Mouse (Mus musculus) ES-CJ7 (cell line): ENCODE results near the gene Dnaic1.

Experiments
- DNase-seq: peaks from one replicate; pipeline ENCODE4 v3.0.0; 2011; ENCODE audit warnings: low read depth, low spot score

Gene Dnaic1

GRCm38 (mm10) chr4:41568682-41569410 lies 729 bp upstream of the Dnaic1 start:
- DNase-seq = no peak

DNA sequence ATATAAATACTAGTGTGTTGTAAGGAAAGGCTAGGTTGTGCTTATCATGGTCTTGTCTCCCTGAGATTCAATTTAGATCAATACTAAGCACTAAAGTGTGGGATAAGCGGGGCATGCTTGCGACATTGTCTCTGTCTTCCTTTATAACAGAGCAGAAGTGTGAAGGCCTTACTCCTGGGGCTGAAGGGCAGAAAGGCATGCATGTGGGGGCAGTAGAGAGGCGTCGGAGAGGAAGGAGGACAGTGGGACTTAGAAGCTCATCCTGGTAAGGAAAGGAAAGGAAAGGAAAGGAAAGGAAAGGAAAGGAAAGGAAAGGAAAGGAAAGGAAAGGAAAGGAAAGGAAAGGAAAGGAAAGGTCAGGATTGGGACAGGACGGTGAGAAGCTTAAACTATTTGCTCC lies 1.9 kb downstream of the Dnaic1 start:
- DNase-seq = no peak

- no peak for DNase-seq
These were observed 3.9 kb downstream of the Dnaic1 start for GRCm38 (mm10) chr4:41573492-41573891.

DNA sequence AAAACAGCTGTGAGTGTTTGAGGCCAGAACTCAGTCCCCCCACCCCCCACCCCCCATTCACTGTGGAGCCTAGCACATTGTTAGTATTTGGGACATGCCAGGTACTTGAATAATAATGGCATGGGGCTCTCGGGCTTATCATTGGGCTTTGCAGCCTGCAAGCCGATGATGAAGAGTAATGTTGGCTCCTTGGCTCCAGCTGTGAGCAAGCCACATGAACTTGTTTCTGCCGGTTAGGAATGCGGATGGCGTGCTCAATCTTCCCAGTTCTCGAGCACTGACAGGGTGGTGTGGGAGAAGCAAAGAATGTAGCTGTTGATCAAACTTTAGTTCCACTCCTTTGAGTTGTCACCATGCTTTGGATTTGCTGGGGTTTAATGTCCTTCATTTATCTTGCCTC lies 6.3 kb downstream of the Dnaic1 start:
- DNase-seq = no peak

DNA sequence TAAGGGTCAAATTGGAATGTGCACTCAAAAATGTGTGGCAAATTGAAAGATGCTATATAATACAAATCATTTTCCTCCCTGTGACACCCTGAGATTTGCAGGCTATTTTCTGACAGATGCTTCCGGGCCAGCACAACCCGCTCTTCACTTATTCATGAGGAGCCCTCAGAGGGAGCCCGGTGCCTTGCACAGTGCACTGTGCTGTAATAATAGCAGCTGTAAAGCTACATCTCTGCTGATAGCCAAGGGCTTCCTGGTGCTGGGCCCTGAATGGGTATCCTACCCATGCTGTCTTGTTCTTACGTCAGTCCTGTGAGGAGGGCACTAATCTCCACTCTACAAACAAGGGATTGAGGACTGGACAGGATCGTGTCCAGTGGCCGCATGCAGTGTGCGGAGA lies 13.8 kb downstream of the Dnaic1 start:
- no peak for DNase-seq

- no peak for DNase-seq
These were observed 33.2 kb downstream of the Dnaic1 start for GRCm38 (mm10) chr4:41602818-41603217.

DNA sequence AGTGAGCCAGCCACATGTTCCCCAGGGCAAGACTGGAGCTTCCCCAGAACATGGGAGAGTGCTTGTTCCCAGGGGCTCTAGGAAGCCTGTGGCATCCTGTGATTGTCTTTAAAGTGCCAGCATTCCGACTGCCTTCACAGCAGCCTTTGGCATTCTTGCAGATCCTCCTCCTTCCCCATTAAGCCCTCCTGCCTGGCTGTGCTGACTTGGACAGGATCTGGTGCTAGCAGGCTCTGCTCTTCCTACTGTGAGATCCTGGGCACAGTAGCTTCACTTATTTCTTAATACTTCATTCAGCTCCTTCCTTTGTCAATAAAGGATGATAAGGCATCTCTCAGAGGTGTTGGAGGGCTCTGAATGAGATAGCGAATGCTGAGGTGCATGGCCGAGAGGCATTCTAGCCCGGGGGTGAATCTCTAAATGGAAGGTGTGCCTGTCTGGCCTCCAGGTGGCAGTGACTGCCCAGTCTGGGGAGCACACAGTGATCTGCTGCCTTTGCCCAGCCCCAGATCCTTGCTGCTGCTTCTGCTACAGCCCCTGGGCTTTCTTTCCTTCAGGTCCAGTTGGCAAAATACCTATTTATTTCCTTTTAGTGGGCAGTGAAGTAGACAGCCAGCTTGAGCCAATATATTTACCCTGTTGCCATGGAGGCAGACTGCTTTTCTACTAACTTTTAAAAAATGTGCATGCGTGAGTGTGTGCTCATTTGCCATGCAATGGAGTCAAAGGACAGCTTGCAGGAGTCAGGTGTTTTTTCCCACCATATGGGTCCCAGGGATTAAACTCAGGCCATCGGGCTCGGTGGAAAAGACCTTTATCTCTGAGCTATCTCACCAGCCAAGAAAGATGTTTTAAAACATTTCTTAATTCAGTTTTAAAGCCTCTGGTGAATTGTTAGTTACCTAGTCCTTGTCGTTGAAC lies 35.2 kb downstream of the Dnaic1 start:
- peak; percentile 45 for DNase-seq

DNA sequence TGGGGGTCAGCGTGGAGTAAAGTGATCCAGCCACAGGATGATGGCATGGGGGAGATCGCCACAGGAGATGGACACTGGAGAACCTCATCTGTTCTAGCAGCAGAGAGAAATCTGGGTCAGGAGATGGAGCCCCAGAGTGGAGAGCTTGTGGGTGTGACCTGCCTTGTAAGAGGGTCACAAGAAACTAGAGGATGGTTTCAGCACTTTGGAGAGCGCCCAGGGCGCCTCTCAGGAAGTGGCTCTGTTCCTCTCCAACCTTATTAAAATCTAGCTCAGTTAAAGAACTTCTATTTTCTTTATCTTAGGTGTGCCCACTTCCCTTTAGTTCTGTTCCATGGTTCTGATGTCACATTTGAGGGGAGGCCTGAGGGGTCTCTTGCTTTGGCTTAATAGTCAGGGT lies 37.2 kb downstream of the Dnaic1 start:
- peak; percentile 54 for DNase-seq

- DNase-seq = peak; percentile 19
These were observed 40.4 kb downstream of the Dnaic1 start for GRCm38 (mm10) chr4:41609681-41610593.

- no peak for DNase-seq
These were observed 41.0 kb downstream of the Dnaic1 start for GRCm38 (mm10) chr4:41610594-41610980.

- DNase-seq = no peak
These were observed 42.6 kb downstream of the Dnaic1 start for GRCm38 (mm10) chr4:41612166-41612565.

DNA sequence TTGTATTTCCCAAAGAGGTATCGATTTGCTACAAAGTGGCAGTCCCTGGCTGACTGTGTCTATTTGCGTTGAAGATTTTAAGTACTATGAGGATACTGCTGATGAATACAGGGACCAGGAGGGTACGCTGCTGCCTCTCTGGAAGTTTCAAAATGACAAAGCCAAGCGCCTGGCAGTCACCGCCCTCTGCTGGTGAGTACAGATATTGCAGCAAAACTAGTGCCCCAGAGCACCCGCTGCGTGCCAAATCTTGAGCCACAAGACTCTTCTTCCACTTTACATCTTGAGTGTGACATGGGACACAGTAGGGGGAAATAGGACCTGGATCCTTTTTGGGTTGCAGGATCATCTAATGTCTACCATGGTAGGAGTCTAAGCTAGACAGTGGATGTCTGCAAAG lies 44.6 kb downstream of the Dnaic1 start:
- DNase-seq = peak; percentile 70

DNA sequence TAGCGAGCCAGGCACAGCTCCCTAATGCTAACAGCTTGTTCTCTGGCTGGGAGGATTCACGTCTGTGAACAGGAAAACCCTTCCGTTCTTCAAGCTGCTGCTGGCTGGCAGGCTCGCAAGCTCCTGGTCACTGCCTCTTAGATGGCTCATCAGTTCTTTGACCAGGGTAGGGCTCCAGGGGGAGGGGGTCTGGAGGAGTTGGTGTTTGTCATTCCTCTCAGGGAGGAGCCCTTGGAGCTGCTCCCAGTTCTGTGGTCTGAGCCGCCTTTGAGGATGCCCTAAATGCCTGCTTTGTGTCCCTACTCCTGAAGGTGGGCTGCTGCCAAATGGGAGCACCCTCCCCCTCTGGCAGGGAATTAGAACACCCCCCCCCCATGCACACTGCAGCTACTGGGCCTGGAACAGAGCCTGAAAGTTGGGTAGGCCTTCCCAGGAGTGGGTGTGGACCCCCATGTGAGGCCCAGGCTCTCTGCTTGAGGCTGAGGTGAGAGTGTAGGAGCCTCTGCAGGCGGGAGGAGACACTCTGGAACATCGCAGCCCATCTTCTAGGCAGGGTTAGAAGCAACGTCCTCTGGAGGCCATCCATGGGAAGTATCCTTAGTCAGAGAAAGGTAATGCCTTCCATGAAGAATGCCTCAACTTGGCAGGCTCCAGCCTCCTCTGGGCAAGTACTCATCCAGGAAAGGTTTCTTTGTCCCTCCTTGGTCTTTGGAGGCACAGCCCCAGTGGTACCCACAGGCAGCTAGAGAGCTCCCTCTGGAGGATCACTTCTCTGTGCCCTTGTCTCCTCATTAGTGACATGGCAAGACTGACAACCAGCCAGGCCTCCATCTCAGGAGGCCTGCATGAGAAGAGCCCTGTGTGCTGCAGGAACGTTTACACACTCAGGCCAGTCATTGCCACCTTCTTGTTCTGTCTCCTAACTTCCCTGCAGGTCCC lies 46.4 kb downstream of the Dnaic1 start:
- DNase-seq = no peak

DNA sequence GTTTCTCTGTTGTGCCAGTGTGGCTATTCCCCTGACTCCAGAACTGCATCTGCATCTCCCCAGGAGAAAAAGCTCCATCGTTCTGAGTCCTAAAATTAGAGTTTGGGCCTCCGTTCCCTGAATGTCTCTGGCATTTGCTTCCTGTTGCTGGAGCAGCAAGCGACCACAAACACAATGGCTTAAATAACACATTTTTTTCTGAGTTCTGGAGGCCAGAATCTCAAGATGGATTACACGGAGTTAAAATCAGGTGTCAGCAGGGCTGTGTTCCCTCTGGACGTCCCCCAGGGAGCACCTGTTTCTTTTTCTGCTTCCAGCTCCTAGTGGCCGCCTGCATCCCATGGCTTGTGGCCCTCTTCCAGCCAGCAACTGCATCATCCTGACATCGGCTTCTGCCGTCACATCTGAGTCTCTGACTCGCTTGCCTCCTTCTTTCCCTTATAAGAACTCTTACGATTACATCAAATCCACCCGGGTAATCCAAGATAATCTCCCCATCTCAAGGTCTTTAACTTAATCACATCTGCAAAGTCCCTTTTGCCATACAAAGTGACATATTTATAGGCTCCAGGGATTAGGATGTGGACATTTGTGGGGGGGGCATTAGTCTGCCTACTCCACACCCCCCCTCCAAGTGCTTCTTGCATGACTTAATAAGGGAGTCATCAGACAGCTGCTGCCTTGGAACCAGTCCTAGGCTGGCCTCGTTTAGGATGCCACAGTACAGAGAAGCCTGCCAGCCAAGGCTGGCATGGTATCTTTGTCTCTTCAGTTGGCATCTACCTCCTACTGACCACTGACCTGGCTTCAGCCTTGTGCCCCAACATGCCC lies 49.6 kb downstream of the Dnaic1 start:
- no peak for DNase-seq

- DNase-seq = no peak
These were observed 52.5 kb downstream of the Dnaic1 start for GRCm38 (mm10) chr4:41622071-41622470.

DNA sequence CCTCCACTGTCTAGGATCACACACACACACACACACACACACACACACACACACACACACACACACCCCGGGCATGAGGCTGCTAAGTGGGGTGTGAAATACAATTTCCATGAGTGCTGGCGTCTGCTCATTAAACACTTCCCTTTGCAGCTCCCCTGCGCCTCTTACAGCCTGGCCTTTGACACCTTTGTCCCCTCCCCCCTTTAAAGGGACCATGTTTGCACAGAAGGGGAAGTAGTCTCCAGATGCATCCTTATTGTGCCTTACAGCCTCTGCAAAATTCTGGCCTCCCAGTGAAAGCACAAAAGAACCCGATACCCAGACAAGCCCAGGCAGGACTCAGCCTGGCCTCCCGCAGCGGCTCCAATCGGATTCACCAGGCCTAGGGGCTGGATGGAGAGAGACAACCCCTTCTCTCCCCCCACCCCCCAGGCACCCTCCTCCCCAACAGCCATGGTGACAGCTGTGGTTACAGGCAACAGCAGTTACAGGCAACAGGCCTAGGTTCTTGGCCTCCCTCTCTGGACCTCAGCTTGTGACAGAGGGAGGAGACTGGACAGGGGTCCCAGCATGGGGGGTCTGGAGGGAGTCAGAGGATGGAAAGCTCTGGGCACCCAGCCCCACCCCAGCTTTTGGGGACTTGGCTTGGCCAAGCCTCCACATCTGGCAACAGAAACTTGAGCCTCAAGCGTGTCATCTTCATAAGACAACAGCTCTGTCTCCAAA lies 58.8 kb downstream of the Dnaic1 start:
- peak; percentile 63 for DNase-seq

GRCm38 (mm10) chr4:41630196-41630595 lies 60.6 kb downstream of the Dnaic1 start:
- DNase-seq = no peak

DNA sequence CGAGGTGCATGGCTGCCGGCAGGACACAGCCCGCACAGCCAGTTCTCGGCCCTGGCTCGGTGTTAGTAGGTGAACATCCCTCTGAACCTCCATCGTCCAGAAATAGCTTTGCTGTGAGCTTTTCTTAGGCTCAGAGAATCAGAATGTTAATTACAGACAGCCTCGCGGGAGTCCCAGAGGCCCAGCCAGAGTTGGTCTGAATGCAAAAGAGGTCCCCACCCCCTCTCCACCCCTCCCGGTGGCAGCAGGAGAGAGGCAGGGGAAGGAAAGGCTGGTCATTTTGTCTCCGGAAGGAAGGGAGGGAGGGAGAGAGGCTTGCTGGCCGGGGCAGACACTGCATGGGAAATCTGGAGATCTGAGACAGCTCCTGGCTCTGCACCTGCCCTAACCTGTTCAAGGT lies 61.8 kb downstream of the Dnaic1 start:
- peak; percentile 47 for DNase-seq

DNA sequence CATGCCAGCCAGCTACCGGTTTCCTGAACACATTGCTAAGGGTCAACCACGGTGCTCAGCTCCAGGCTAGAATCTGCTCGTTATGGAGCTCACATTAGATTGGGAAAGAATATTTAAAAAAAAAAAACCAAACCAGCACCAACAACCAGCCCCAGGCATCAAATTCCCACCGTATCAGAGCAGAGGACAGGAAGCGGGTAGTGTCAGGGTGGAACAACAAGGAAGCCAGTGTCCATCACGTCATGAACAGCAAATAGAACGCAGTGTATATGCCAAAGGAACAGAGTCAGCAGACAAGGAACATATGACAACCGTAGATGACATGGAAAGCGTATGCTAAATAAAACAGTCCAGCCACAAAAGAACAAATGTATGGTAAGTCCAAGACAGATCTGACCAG lies 63.4 kb downstream of the Dnaic1 start:
- DNase-seq = no peak
